Mouse (Mus musculus): ENCODE results near the gene Zfp541. TPM values are rescaled to one million over a fixed set of nuclear protein-coding genes. Genes with fewer than 3 reads are reported as not detected.

Zfp541 gene
- polyA plus RNA-seq, 1 experiment from 2014 or later = 0.14 TPM

- no peaks in the 10 kb centered on the region for H3K27me3 ChIP-seq (ENCODE audit: control insufficient read depth, insufficient read depth, low read depth, low read length)
- H3K27ac ChIP-seq (ENCODE audit: low read length) = no peak overlapping the region
- ATAC-seq = no peak
- no peak overlapping the region for H3K4me3 ChIP-seq (ENCODE audit: low read depth, low read length)
- H3K9me3 ChIP-seq (replicated peaks; ENCODE audit: control insufficient read depth, low read length, poor library complexity, severe bottlenecking) = no peaks in the 10 kb centered on the region
- 85% methylated on average over 7 of the region's 7 CpGs for WGBS
- H3K4me1 ChIP-seq (ENCODE audit: control insufficient read depth, insufficient read depth, low read length) = peaks cover 9% of the 10 kb centered on the region
- no peak overlapping the region for H3K9ac ChIP-seq (ENCODE audit: low read depth, low read length)
- H3K4me2 ChIP-seq (ENCODE audit: low read length) = no peak overlapping the region
- H3K36me3 ChIP-seq (ENCODE audit: control insufficient read depth, insufficient read depth, low read length) = peaks cover 19% of the 10 kb centered on the region
These were observed 43.2 kb downstream of the Zfp541 start for GRCm38 (mm10) chr7:16104611-16105388.

DNA sequence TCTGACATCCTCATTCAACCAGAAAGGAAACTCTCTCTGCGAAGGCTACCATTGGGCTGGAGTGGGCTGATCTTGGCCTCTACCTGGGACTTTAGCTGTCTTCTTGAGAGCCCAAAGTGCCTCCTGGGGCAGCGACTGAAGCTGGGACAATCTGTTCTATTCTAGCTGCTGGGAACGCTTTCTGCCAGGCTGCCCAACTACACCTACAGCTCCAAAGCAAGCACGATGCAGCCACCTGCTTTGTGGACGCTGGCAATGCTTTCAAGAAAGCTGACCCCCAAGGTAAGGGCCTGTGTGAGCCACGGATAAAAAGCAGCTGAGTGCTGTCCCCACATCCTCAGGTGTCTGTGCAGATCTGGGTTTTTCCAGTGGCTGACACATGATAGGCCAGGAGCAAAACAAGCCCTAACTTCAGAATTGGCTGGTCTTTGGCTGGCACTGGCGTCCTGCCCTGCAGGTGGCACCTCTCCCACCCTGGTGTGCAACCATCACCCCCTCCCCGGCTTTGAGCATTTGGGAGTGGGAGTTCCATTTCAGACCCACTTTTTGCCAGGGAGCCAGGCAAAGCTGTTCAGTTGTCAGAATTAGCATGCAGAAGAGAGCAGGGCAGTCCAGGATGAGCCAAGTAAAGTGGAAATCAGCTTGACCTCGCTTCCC is 47.4 kb downstream of the Zfp541 start:
- H3K36me3 ChIP-seq (ENCODE audit: control insufficient read depth, insufficient read depth, low read length) = peaks cover 27% of the 10 kb centered on the region
- no peak for ATAC-seq
- no peak overlapping the region for H3K4me2 ChIP-seq (ENCODE audit: low read length)
- no peak overlapping the region for H3K9ac ChIP-seq (ENCODE audit: low read depth, low read length)
- H3K4me3 ChIP-seq (ENCODE audit: low read depth, low read length) = no peak overlapping the region
- no peak overlapping the region for H3K27ac ChIP-seq (ENCODE audit: low read length)
- 93% methylated on average over 9 of the region's 9 CpGs for WGBS
- no peaks in the 10 kb centered on the region for H3K9me3 ChIP-seq (replicated peaks; ENCODE audit: control insufficient read depth, low read length, poor library complexity, severe bottlenecking)
- H3K4me1 ChIP-seq (ENCODE audit: control insufficient read depth, insufficient read depth, low read length) = no peaks in the 10 kb centered on the region
- H3K27me3 ChIP-seq (ENCODE audit: control insufficient read depth, insufficient read depth, low read depth, low read length) = no peaks in the 10 kb centered on the region

GRCm38 (mm10) chr7:16110158-16110557 is 48.5 kb downstream of the Zfp541 start:
- H3K4me2 ChIP-seq (ENCODE audit: low read length) = no peak overlapping the region
- H3K27me3 ChIP-seq (ENCODE audit: control insufficient read depth, insufficient read depth, low read depth, low read length) = no peaks in the 10 kb centered on the region
- no peaks in the 10 kb centered on the region for H3K9me3 ChIP-seq (replicated peaks; ENCODE audit: control insufficient read depth, low read length, poor library complexity, severe bottlenecking)
- H3K27ac ChIP-seq (ENCODE audit: low read length) = no peak overlapping the region
- WGBS = 94% methylated on average over 8 of the region's 8 CpGs
- H3K4me3 ChIP-seq (ENCODE audit: low read depth, low read length) = no peak overlapping the region
- H3K4me1 ChIP-seq (ENCODE audit: control insufficient read depth, insufficient read depth, low read length) = no peaks in the 10 kb centered on the region
- H3K9ac ChIP-seq (ENCODE audit: low read depth, low read length) = no peak overlapping the region
- no peak for ATAC-seq
- peaks cover 37% of the 10 kb centered on the region for H3K36me3 ChIP-seq (ENCODE audit: control insufficient read depth, insufficient read depth, low read length)

GRCm38 (mm10) chr7:16111284-16112090 is 49.9 kb downstream of the Zfp541 start:
- no peak overlapping the region for H3K4me2 ChIP-seq (ENCODE audit: low read length)
- H3K9me3 ChIP-seq (replicated peaks; ENCODE audit: control insufficient read depth, low read length, poor library complexity, severe bottlenecking) = no peaks in the 10 kb centered on the region
- no peak overlapping the region for H3K9ac ChIP-seq (ENCODE audit: low read depth, low read length)
- no peaks in the 10 kb centered on the region for H3K27me3 ChIP-seq (ENCODE audit: control insufficient read depth, insufficient read depth, low read depth, low read length)
- H3K36me3 ChIP-seq (ENCODE audit: control insufficient read depth, insufficient read depth, low read length) = peaks cover 45% of the 10 kb centered on the region
- no peaks in the 10 kb centered on the region for H3K4me1 ChIP-seq (ENCODE audit: control insufficient read depth, insufficient read depth, low read length)
- H3K4me3 ChIP-seq (ENCODE audit: low read depth, low read length) = no peak overlapping the region
- no peak overlapping the region for H3K27ac ChIP-seq (ENCODE audit: low read length)
- WGBS = 94% methylated on average over 7 of the region's 7 CpGs
- ATAC-seq = no peak

- H3K36me3 ChIP-seq (ENCODE audit: control insufficient read depth, insufficient read depth, low read length) = peaks cover 30% of the 10 kb centered on the region
- WGBS = 98% methylated on average over 7 of the region's 7 CpGs
- H3K9me3 ChIP-seq (replicated peaks; ENCODE audit: control insufficient read depth, low read length, poor library complexity, severe bottlenecking) = no peaks in the 10 kb centered on the region
- H3K9ac ChIP-seq (ENCODE audit: low read depth, low read length) = no peak overlapping the region
- no peak overlapping the region for H3K4me2 ChIP-seq (ENCODE audit: low read length)
- peaks cover 11% of the 10 kb centered on the region for H3K4me1 ChIP-seq (ENCODE audit: control insufficient read depth, insufficient read depth, low read length)
- H3K27me3 ChIP-seq (ENCODE audit: control insufficient read depth, insufficient read depth, low read depth, low read length) = no peaks in the 10 kb centered on the region
- no peak overlapping the region for H3K27ac ChIP-seq (ENCODE audit: low read length)
- no peak for ATAC-seq
- no peak overlapping the region for H3K4me3 ChIP-seq (ENCODE audit: low read depth, low read length)
These were observed 54.8 kb downstream of the Zfp541 start for GRCm38 (mm10) chr7:16116418-16116817.

- no peak overlapping the region for H3K4me3 ChIP-seq (ENCODE audit: low read depth, low read length)
- no peak overlapping the region for H3K4me2 ChIP-seq (ENCODE audit: low read length)
- H3K27me3 ChIP-seq (ENCODE audit: control insufficient read depth, insufficient read depth, low read depth, low read length) = no peaks in the 10 kb centered on the region
- no peak for ATAC-seq
- H3K36me3 ChIP-seq (ENCODE audit: control insufficient read depth, insufficient read depth, low read length) = peaks cover 30% of the 10 kb centered on the region
- no peak overlapping the region for H3K27ac ChIP-seq (ENCODE audit: low read length)
- 93% methylated on average over 3 of the region's 3 CpGs for WGBS
- H3K4me1 ChIP-seq (ENCODE audit: control insufficient read depth, insufficient read depth, low read length) = peaks cover 11% of the 10 kb centered on the region
- no peaks in the 10 kb centered on the region for H3K9me3 ChIP-seq (replicated peaks; ENCODE audit: control insufficient read depth, low read length, poor library complexity, severe bottlenecking)
- H3K9ac ChIP-seq (ENCODE audit: low read depth, low read length) = no peak overlapping the region
These were observed 55.5 kb downstream of the Zfp541 start for GRCm38 (mm10) chr7:16117100-16117499.

DNA sequence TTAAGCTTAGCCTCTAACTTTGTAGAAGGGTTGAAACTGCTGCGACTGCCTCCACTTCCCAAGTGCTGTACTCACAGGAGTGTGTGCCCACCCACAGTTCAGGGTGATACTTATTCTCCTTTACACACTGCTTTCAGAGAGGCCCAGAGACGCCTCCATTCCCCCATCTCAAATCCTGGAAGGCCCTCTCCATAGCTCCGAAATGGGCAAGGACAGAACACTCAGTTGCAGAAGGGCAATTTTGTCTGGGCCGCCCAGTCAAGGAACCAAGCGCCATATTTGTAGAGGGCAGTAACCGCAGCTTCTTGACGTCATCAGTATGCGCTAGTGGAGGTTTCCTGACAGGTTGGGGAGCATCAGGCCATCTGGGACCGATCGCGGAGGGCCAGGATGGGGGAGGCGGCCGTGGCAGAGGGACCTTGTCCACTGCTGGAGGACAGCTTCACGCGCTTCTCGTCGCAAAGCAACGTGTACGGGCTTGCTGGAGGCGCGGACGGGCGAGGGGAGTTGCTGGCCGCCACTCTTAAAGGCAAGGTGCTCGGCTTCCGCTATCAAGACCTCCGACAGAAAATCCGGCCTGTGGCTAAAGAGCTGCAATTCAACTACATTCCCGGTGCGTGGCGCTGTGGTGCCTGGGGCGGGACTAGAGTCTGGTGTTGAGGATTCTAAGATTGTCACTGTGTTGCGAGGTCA is 58.1 kb downstream of the Zfp541 start, which contains the start of gene Kptn:
TSS of gene Kptn (plus strand) at position 327 of the 693 bp plus-strand sequence.
- under 1% methylated on average over 33 of the region's 33 CpGs for WGBS
- peak within 1 kb of the TSS; percentile 60 for H3K4me3 ChIP-seq (ENCODE audit: low read depth, low read length)
- H3K27ac ChIP-seq (ENCODE audit: low read length) = peak within 1 kb of the TSS; percentile 95
- peak; percentile 78 for ATAC-seq
- H3K9ac ChIP-seq (ENCODE audit: low read depth, low read length) = peak within 1 kb of the TSS; percentile 89
- peak within 1 kb of the TSS; percentile 71 for H3K4me2 ChIP-seq (ENCODE audit: low read length)
- H3K9me3 ChIP-seq (replicated peaks; ENCODE audit: control insufficient read depth, low read length, poor library complexity, severe bottlenecking) = no peaks in the 10 kb centered on the region
- H3K36me3 ChIP-seq (ENCODE audit: control insufficient read depth, insufficient read depth, low read length) = peaks cover 18% of the 10 kb centered on the region
- no peaks in the 10 kb centered on the region for H3K27me3 ChIP-seq (ENCODE audit: control insufficient read depth, insufficient read depth, low read depth, low read length)
- H3K4me1 ChIP-seq (ENCODE audit: control insufficient read depth, insufficient read depth, low read length) = peaks cover 11% of the 10 kb centered on the region

DNA sequence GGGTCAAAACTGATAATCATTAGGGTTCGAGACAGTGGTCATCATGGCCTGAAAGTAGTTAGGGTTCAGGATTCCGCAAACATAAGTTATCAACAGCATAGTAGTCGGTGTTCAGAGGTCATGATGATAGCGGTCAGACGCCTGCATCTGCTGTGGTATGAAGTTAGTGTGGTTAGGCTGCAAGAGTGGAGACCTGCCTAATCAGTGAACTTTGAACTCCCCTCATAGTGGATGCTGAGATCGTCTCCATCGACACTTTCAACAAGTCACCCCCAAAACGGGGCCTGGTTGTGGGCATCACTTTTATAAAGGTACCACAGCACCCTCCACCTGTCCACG is 58.6 kb downstream of the Zfp541 start:
- peak overlapping the region; percentile 95; the same call in 1 of the 2 replicates for H3K27ac ChIP-seq (ENCODE audit: low read length)
- peak; percentile 18 for ATAC-seq

More for the DNA sequence above, 58.6 kb downstream of the Zfp541 start:
- no peaks in the 10 kb centered on the region for H3K27me3 ChIP-seq (ENCODE audit: control insufficient read depth, insufficient read depth, low read depth, low read length)
- H3K4me3 ChIP-seq (ENCODE audit: low read depth, low read length) = peak overlapping the region; percentile 60
- H3K9ac ChIP-seq (ENCODE audit: low read depth, low read length) = peak overlapping the region; percentile 89
- H3K4me2 ChIP-seq (ENCODE audit: low read length) = peak overlapping the region; percentile 56
- H3K36me3 ChIP-seq (ENCODE audit: control insufficient read depth, insufficient read depth, low read length) = peaks cover 14% of the 10 kb centered on the region
- no peaks in the 10 kb centered on the region for H3K9me3 ChIP-seq (replicated peaks; ENCODE audit: control insufficient read depth, low read length, poor library complexity, severe bottlenecking)
- WGBS = 47% methylated on average over 9 of the region's 9 CpGs
- H3K4me1 ChIP-seq (ENCODE audit: control insufficient read depth, insufficient read depth, low read length) = peaks cover 11% of the 10 kb centered on the region

Measured in midbrain, embryonic 16.5 days (tissue).